Mouse (Mus musculus): Measurements from ENCODE around the gene Rpl36al.

Rpl36al gene

DNA sequence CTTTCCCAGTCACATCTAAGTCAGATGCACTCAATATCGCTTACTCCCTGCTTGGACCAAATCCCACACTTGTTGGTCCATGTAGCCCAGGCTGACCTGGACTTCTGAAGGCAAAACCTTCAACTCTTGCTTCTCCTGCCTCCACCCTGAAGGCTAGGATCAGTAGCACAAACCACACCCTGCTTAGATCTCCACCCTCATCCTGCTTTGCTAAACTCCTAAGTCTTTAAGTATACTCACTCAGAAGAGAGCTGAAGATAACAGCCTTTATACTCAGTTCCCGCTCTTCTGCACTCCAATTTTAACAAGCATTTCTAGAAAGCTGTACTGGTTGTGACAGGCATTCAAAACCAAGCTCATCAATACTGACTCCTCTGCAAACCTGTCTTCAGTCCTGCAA, 26.8 kb downstream of the Rpl36al start:
- DNase-seq, result no peak

- no peak for DNase-seq
Observed at GRCm38 (mm10) chr12:69156436-69156835, 27.4 kb downstream of the Rpl36al start.

GRCm38 (mm10) chr12:69155923-69156322, 28.0 kb downstream of the Rpl36al start:
- no peak for DNase-seq

DNA sequence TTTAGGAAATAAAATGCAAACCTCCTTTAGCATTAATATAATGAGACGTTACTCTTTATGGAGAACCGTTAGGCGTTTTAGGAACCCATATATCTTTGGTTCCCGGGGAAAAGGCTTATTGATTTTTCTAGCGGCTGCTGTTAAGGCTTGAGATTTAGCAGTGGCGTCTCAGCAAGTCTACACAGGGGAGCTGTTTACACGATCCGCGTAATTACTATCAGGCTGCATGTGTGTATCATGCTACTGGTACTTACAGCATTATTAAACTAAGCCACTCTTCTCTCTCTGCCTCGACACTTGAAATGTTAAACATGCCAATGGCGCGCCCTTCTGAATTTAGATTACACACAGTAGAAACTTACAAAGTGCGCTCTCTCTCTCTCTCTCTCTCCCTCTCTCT, 33.8 kb downstream of the Rpl36al start:
- DNase-seq, result no peak

GRCm38 (mm10) chr12:69147166-69147735, 36.6 kb downstream of the Rpl36al start:
- no peak for DNase-seq

DNA sequence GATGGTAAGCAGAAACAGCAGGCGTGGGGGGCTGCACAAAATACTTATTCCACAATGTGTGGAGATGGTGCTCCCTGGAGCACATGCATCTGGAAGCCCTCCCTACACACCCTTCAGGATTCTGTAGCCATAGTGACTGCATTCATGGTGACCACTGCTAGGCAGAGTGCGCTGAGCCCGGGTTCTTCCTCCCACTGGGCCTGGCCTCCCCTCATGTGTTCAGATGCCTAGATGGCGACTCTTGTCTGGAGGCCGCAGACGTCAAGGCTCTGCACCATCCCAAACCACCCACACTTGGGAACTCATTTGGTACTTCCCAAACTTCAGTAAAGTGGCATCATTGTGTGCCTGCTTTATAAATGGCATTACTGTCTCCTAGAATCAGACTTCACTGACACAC, 40.4 kb downstream of the Rpl36al start:
- DNase-seq, result no peak

DNA sequence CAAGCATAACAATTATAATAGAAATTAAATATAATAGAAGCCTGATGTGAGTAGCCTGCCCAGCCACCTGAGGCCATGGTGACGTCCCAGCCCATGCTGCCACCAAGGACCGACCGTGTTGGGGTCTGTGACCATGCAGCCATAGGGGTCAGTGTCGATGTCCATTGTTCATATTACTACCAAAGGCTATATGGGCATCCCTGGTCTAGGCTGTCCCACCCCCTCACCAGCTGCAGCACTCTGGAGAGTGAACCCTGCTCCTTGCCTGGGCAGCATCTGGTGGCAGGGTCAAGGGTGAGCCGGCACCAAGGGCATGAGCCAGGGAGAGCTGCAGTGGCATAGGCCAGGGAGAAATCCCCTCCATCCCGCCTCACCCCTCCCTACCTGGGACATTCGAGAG, 44.0 kb downstream of the Rpl36al start:
- no peak for DNase-seq

GRCm38 (mm10) chr12:69139201-69139600, 44.7 kb downstream of the Rpl36al start:
- no peak for DNase-seq

Measured in thymus, postnatal 14 days (tissue).